In the genomic region with DNA sequence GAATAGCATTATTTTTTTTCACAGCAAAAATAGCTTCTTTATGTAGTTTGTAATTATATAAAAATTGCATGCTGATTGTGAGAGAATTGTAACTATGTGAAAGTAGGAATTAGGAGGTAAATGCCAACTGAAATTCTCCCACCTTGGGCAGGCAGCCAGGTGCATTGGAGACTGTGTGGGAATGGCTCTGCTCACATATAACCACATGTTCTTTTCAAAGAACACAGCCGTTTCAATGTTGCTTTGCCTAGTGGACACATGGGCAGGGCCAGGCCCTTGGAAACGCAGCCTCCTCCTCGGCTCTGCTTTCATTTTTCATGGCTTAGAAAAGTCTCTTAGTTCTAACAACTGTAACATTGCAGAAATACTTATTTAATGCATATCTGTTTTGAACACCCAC, we compare ENCODE assay signal across 15 mouse cellular contexts.
DNase-seq lines count a peak whose midpoint lies in the region; ATAC-seq lines count a peak whose summit lies in the region.
"Had no signal": no experiment of that assay in that cellular context is flagged by ENCODE, and none has a peak within 500 bp of the region (broad histone marks: within the 10 kb centered on the region; RNA-seq: fewer than 3 reads in every experiment).

No protein-coding gene starts in this region.

- peak; percentile 67 for ATAC-seq in frontal cortex, adult (ENCODE audit: low TSS enrichment)
- ATAC-seq: hindbrain, embryonic 16.5 days; liver, embryonic 12.5 days had no signal

- DNase-seq in frontal cortex, postnatal 25 days (ENCODE audit: low spot score in 2 of 2): no peak
- DNase-seq in layer of hippocampus, adult 18-20 months (ENCODE audit: low spot score in 2 of 2): peak; percentile 14 to 40
- DNase-seq in left cerebral cortex, postnatal 25 days (ENCODE audit: low spot score in 2 of 2): peak; percentile 10 to 19
- DNase-seq in right cerebral cortex, postnatal 36 days (ENCODE audit: low spot score in 2 of 2): peak; percentile 6 to 16
- no peak for DNase-seq in thymus, postnatal 0 days (ENCODE audit: low spot score)
- no peak for DNase-seq in lung, postnatal 10 days
- DNase-seq: adrenal gland, adult 8-10 months; cerebellum, adult 9-10 months; gastrocnemius, postnatal 36 days; kidney, adult 2 months; kidney, postnatal 36 days; thymus, adult 18-20 months had no signal

- intact Hi-C loops in left cerebral cortex, postnatal 25 days (cut with DNase I): no loop called here

Comparison
In these comparisons a context has a peak if more than half of its experiments do, and no peak if none do; other contexts are left out.
1. DNase-seq: peak in layer of hippocampus, adult 18-20 months (2 of 2), left cerebral cortex, postnatal 25 days (2 of 2) and right cerebral cortex, postnatal 36 days (2 of 2); none in frontal cortex, postnatal 25 days (0 of 2), thymus, postnatal 0 days (single experiment) and lung, postnatal 10 days (single experiment).